Mouse (Mus musculus): ENCODE results near the gene Pdcd11.

The Pdcd11 gene

GRCm38 (mm10) chr19:47168793-47169412 lies 78.3 kb downstream of the Pdcd11 start:
- peak; percentile 74 to 90 for DNase-seq (ENCODE audit: low spot score in 2 of 2)

- no peak for DNase-seq (ENCODE audit: low spot score in 2 of 2)
Measured at GRCm38 (mm10) chr19:47174515-47174914, 83.9 kb downstream of the Pdcd11 start.

- DNase-seq (ENCODE audit: low spot score in 2 of 2): no peak
Measured at GRCm38 (mm10) chr19:47175472-47175871, 84.9 kb downstream of the Pdcd11 start.

GRCm38 (mm10) chr19:47176916-47177505 lies 86.4 kb downstream of the Pdcd11 start:
- no peak for DNase-seq (ENCODE audit: low spot score in 2 of 2)

GRCm38 (mm10) chr19:47178001-47178400 lies 87.4 kb downstream of the Pdcd11 start:
- no peak for DNase-seq (ENCODE audit: low spot score in 2 of 2)

- DNase-seq (ENCODE audit: low spot score in 2 of 2): no peak
Measured at GRCm38 (mm10) chr19:47178431-47179271, 88.1 kb downstream of the Pdcd11 start, which contains the start of gene Neurl1a. Gene Neurl1a, plus strand, starts transcription at chr19:47178820.

- DNase-seq (ENCODE audit: low spot score in 2 of 2): no peak
Measured at GRCm38 (mm10) chr19:47179272-47179809, 88.8 kb downstream of the Pdcd11 start.

- no peak for DNase-seq (ENCODE audit: low spot score in 2 of 2)
Measured at GRCm38 (mm10) chr19:47180011-47180410, 89.4 kb downstream of the Pdcd11 start.
